Mouse (Mus musculus): ENCODE measurements around the gene Hivep3. TPM values are rescaled to one million over a fixed set of nuclear protein-coding genes. Genes with fewer than 3 reads are reported as not detected.

Hivep3 gene
- total and polyA plus RNA-seq, 2 experiments: 0.95 to 1.5 TPM

GRCm38 (mm10) chr4:119990346-119990745 is 256.8 kb downstream of the Hivep3 start:
- Histone ChIP-seq H3K36me3 (ENCODE audit: control insufficient read depth, insufficient read depth, low read length) (no peaks in the 10 kb centered on the region), H3K27me3 (ENCODE audit: control insufficient read depth, insufficient read depth, low read length) (no peaks in the 10 kb centered on the region), H3K4me3 (ENCODE audit: insufficient read depth, low read depth, low read length) (no peak overlapping the region), H3K9ac (ENCODE audit: low read depth, low read length) (no peak overlapping the region), H3K27ac (replicated peaks; ENCODE audit: insufficient read depth, low read depth, low read length) (no peak overlapping the region), H3K79me2 (ENCODE audit: control insufficient read depth, insufficient read depth, low read length) (no peaks in the 10 kb centered on the region), H3K4me1 (ENCODE audit: control insufficient read depth, insufficient read depth, low read length) (no peaks in the 10 kb centered on the region)
- TF ChIP-seq POLR2A (IDR thresholded peaks at IDR 0.05; ENCODE audit: extremely low read depth, insufficient read depth, low read length) (no peak), CTCF (IDR thresholded peaks at IDR 0.05; ENCODE audit: low read depth, low read length) (no peak)
- DNase-seq (ENCODE audit: extremely low read depth, low read depth, low spot score): no peak
- WGBS: 69% methylated on average over 3 of the region's 3 CpGs

- Histone ChIP-seq H3K79me2 (ENCODE audit: control insufficient read depth, insufficient read depth, low read length) (no peaks in the 10 kb centered on the region), H3K36me3 (ENCODE audit: control insufficient read depth, insufficient read depth, low read length) (no peaks in the 10 kb centered on the region), H3K27ac (replicated peaks; ENCODE audit: insufficient read depth, low read depth, low read length) (no peak overlapping the region), H3K27me3 (ENCODE audit: control insufficient read depth, insufficient read depth, low read length) (no peaks in the 10 kb centered on the region), H3K9ac (ENCODE audit: low read depth, low read length) (no peak overlapping the region), H3K4me1 (ENCODE audit: control insufficient read depth, insufficient read depth, low read length) (no peaks in the 10 kb centered on the region), H3K4me3 (ENCODE audit: insufficient read depth, low read depth, low read length) (no peak overlapping the region)
- TF ChIP-seq POLR2A (IDR thresholded peaks at IDR 0.05; ENCODE audit: extremely low read depth, insufficient read depth, low read length) (no peak), CTCF (IDR thresholded peaks at IDR 0.05; ENCODE audit: low read depth, low read length) (no peak)
- no peak for DNase-seq (ENCODE audit: extremely low read depth, low read depth, low spot score)
- WGBS: 92% methylated on average over 3 of the region's 3 CpGs
These were observed 257.3 kb downstream of the Hivep3 start for GRCm38 (mm10) chr4:119990841-119991240.

- Histone ChIP-seq H3K9ac (ENCODE audit: low read depth, low read length) (no peak overlapping the region), H3K27ac (replicated peaks; ENCODE audit: insufficient read depth, low read depth, low read length) (no peak overlapping the region), H3K4me1 (ENCODE audit: control insufficient read depth, insufficient read depth, low read length) (no peaks in the 10 kb centered on the region), H3K79me2 (ENCODE audit: control insufficient read depth, insufficient read depth, low read length) (no peaks in the 10 kb centered on the region), H3K36me3 (ENCODE audit: control insufficient read depth, insufficient read depth, low read length) (no peaks in the 10 kb centered on the region), H3K4me3 (ENCODE audit: insufficient read depth, low read depth, low read length) (no peak overlapping the region), H3K27me3 (ENCODE audit: control insufficient read depth, insufficient read depth, low read length) (no peaks in the 10 kb centered on the region)
- DNase-seq (ENCODE audit: extremely low read depth, low read depth, low spot score): no peak
- 67% methylated on average over 4 of the region's 4 CpGs for WGBS
- TF ChIP-seq CTCF (IDR thresholded peaks at IDR 0.05; ENCODE audit: low read depth, low read length) (no peak), POLR2A (IDR thresholded peaks at IDR 0.05; ENCODE audit: extremely low read depth, insufficient read depth, low read length) (no peak)
These were observed 258.2 kb downstream of the Hivep3 start for GRCm38 (mm10) chr4:119991758-119992157.

- DNase-seq (ENCODE audit: extremely low read depth, low read depth, low spot score): no peak
- H3K36me3 ChIP-seq (ENCODE audit: control insufficient read depth, insufficient read depth, low read length): no peaks in the 10 kb centered on the region
- H3K9ac ChIP-seq (ENCODE audit: low read depth, low read length): no peak overlapping the region
- H3K79me2 ChIP-seq (ENCODE audit: control insufficient read depth, insufficient read depth, low read length): no peaks in the 10 kb centered on the region
- 90% methylated on average over 1 of the region's 1 CpGs for WGBS
- TF ChIP-seq POLR2A (IDR thresholded peaks at IDR 0.05; ENCODE audit: extremely low read depth, insufficient read depth, low read length): no peak
- 0 out of 2 replicates have a peak, but pooled peaks have one; percentile 11 for TF ChIP-seq CTCF (IDR thresholded peaks at IDR 0.05; ENCODE audit: low read depth, low read length)
- H3K27me3 ChIP-seq (ENCODE audit: control insufficient read depth, insufficient read depth, low read length): no peaks in the 10 kb centered on the region
- no peak overlapping the region for H3K4me3 ChIP-seq (ENCODE audit: insufficient read depth, low read depth, low read length)
- H3K4me1 ChIP-seq (ENCODE audit: control insufficient read depth, insufficient read depth, low read length): no peaks in the 10 kb centered on the region
- H3K27ac ChIP-seq (replicated peaks; ENCODE audit: insufficient read depth, low read depth, low read length): no peak overlapping the region
These were observed 262.8 kb downstream of the Hivep3 start for GRCm38 (mm10) chr4:119996377-119996776.

GRCm38 (mm10) chr4:119997351-119997750 is 263.8 kb downstream of the Hivep3 start:
- Histone ChIP-seq H3K36me3 (ENCODE audit: control insufficient read depth, insufficient read depth, low read length) (no peaks in the 10 kb centered on the region), H3K9ac (ENCODE audit: low read depth, low read length) (no peak overlapping the region), H3K4me3 (ENCODE audit: insufficient read depth, low read depth, low read length) (no peak overlapping the region), H3K27ac (replicated peaks; ENCODE audit: insufficient read depth, low read depth, low read length) (no peak overlapping the region), H3K27me3 (ENCODE audit: control insufficient read depth, insufficient read depth, low read length) (no peaks in the 10 kb centered on the region), H3K79me2 (ENCODE audit: control insufficient read depth, insufficient read depth, low read length) (no peaks in the 10 kb centered on the region), H3K4me1 (ENCODE audit: control insufficient read depth, insufficient read depth, low read length) (no peaks in the 10 kb centered on the region)
- no peak for DNase-seq (ENCODE audit: extremely low read depth, low read depth, low spot score)
- no peak for TF ChIP-seq POLR2A (IDR thresholded peaks at IDR 0.05; ENCODE audit: extremely low read depth, insufficient read depth, low read length)
- no peak for TF ChIP-seq CTCF (IDR thresholded peaks at IDR 0.05; ENCODE audit: low read depth, low read length)
- 81% methylated on average over 7 of the region's 7 CpGs for WGBS

GRCm38 (mm10) chr4:119998911-119999310 is 265.3 kb downstream of the Hivep3 start:
- TF ChIP-seq POLR2A (IDR thresholded peaks at IDR 0.05; ENCODE audit: extremely low read depth, insufficient read depth, low read length): no peak
- 76% methylated on average over 5 of the region's 5 CpGs for WGBS
- H3K79me2 ChIP-seq (ENCODE audit: control insufficient read depth, insufficient read depth, low read length): no peaks in the 10 kb centered on the region
- no peaks in the 10 kb centered on the region for H3K36me3 ChIP-seq (ENCODE audit: control insufficient read depth, insufficient read depth, low read length)
- H3K9ac ChIP-seq (ENCODE audit: low read depth, low read length): no peak overlapping the region
- DNase-seq (ENCODE audit: extremely low read depth, low read depth, low spot score): no peak
- H3K27ac ChIP-seq (replicated peaks; ENCODE audit: insufficient read depth, low read depth, low read length): no peak overlapping the region
- no peaks in the 10 kb centered on the region for H3K27me3 ChIP-seq (ENCODE audit: control insufficient read depth, insufficient read depth, low read length)
- no peak overlapping the region for H3K4me3 ChIP-seq (ENCODE audit: insufficient read depth, low read depth, low read length)
- no peaks in the 10 kb centered on the region for H3K4me1 ChIP-seq (ENCODE audit: control insufficient read depth, insufficient read depth, low read length)
